Mouse (Mus musculus) gastrocnemius, postnatal 4 days (tissue): ENCODE results near the gene Cdca5. TPM values are rescaled to one million over a fixed set of nuclear protein-coding genes. Genes with fewer than 3 reads are reported as not detected.
A peak's percentile ranks its signal among the peaks of the same experiment; 100 is the strongest.
"Not testable (repeated sequence)": the region's sequence is repeated elsewhere in the genome, so short reads cannot be mapped to it uniquely, and the experiment has no call there.

Experiments
- DNase-seq, 2 experiments: peaks; one replicate each; pipeline ENCODE4 v3.0.0; 2021 to 2022; ENCODE audit warnings: low spot score in 2 of 2, mixed read lengths in 2 of 2
- total RNA-seq, 2 experiments: library from RNA; stranded (reverse); gene quantifications; 2 replicates each; pipeline ENCODE4 v1.2.3; 2021

The Cdca5 gene
- total RNA-seq, 2 experiments from 2014 or later = 7.7 to 8.1 TPM

- no peak for DNase-seq
These were observed 16.4 kb downstream of the Cdca5 start for GRCm38 (mm10) chr19:6101186-6101585.

DNA sequence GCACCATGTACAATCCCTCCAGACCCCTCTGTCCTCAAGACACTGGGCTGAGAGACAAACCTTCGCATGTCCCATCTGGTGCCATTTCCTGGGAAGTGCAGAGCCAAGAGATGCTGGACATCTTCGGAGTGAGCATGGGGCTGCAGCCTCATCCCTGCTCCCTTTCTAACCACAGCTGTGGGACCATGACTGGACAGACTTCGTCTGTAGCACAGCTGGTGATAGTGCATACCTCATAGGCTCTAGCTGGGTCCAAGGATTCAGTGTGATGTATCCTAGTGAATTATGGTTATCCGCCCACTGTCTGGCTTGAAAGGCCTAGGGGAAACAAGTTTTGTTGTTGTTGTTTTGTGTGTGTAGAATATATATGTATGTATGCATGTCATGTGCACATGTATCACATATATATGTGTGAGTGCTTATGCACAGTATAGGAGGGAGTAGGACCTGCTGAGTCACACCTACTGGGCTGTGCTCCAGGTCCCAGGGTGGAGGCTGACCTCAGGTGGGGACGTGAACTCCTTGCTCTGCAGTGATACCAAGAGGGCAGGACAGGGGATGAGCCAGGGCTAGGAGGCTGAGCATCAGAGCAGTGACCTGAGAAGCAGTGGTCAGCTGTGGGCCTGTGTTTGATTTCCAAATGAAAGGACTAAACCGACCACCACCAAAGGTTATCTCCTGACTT lies 17.5 kb downstream of the Cdca5 start:
- no peak for DNase-seq

DNA sequence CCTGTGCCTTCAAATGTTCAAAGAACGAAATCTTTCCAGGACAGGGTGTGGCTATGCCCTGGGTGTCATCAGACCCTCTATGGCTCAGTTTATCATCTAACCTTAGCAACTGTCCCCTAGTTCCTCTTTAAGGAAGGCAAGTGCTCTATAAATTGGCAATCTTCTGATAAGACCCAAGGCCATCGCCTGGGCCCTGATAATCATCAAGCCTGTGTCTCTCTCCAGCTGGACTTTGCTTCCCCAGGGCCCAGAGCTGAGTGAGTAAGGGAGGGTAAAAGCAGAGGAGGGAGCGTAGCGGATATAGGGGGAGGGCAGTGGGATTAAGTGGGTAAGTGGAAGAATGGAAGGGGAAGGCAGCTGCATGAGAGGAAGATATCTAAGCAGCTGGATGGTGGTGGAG lies 19.7 kb downstream of the Cdca5 start:
- DNase-seq = no peak

DNA sequence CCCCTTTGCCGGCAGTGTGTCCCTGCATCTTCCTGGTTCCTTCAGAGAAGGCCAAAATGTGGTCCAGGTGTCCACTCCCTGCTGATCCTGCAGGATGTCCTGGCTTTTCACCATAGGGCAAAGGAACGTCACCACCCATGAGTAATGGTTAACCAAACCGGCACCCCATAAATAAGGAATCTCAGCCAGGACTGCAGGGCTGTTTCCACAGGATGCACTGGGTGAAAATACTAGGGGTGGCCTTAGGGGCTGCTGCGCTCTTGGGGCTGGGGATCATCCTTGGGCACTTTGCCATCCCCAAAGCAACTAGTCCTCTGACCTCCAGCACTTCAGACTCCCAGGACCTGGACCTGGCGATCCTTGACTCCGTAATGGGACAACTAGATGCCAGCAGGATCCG lies 20.8 kb downstream of the Cdca5 start, which contains the start of gene Naaladl1:
Naaladl1 (plus strand) TSS at position 197 of the 400 bp plus-strand sequence.
- no peak for DNase-seq

GRCm38 (mm10) chr19:6113116-6113515 lies 28.3 kb downstream of the Cdca5 start:
- DNase-seq = no peak

DNA sequence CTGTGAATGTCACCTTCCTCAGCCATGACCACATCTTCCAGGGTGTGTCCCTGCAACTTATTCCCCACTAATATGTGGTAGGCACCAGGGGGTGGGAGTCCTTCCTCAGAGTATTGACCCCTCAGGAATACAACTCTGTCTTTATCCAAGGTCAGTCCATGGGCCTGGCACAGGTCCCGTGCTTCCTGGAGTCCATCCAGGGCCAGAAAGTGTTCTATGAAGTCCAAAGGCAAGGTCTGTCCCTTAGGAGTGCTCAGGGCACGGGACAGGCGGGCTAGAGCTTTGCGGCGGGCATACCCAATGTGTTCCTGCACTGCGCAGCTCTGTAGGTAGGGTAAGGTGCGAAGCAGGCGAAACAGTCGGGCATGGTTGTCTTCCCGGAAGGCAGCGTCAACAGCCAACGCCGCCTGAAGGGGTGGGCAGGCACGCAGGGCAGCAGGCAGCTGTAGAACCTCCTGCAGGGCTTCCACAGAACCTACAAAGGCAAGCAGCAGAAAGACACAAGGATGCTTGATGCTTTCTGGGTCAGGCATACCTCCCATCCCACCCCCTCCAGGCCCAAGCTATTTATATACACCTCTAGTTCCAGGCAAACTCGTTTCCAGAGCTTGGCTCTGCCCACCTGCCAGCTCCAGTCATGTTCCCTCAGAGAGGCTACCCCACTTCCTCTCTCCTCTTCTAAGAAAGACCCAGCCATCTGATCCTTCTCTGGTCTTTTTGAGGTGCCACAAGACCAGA lies 31.5 kb downstream of the Cdca5 start:
- no peak for DNase-seq

GRCm38 (mm10) chr19:6117346-6117985 lies 32.7 kb downstream of the Cdca5 start:
- DNase-seq = no peak

- DNase-seq = peak; percentile 65 to 87
These were observed 33.3 kb downstream of the Cdca5 start, which contains the start of gene Sac3d1 for GRCm38 (mm10) chr19:6117986-6118676. Sac3d1 (minus strand) TSS chr19:6118650.

- DNase-seq = no peak
These were observed 33.9 kb downstream of the Cdca5 start for GRCm38 (mm10) chr19:6118677-6119185.

DNA sequence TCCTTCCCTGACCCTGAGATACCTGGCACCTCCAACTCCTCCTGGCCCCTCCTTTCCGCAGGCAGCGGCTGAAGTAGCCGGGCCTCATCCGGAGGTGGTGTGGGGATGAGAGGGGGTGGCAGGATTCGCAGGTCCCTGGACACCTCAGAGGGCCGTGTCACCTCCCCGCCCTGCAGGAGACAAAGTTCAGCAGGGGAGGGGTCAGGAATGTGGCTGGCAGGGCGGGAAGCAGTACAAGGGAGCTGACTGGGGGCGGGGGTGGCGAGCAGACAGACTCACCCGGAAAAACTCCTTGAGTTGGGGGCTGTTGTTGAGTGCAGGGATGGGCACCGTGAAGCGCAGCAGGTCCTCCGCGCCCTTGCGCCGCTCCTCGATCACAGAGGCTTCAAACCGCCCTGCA lies 37.0 kb downstream of the Cdca5 start:
- no peak for DNase-seq

GRCm38 (mm10) chr19:6123330-6123729 lies 38.5 kb downstream of the Cdca5 start:
- no peak for DNase-seq

- DNase-seq = no peak
These were observed 40.1 kb downstream of the Cdca5 start for GRCm38 (mm10) chr19:6124898-6125297.

GRCm38 (mm10) chr19:6126289-6126688 lies 41.5 kb downstream of the Cdca5 start:
- DNase-seq = peak in 1 of 2 experiments; percentile 34

DNA sequence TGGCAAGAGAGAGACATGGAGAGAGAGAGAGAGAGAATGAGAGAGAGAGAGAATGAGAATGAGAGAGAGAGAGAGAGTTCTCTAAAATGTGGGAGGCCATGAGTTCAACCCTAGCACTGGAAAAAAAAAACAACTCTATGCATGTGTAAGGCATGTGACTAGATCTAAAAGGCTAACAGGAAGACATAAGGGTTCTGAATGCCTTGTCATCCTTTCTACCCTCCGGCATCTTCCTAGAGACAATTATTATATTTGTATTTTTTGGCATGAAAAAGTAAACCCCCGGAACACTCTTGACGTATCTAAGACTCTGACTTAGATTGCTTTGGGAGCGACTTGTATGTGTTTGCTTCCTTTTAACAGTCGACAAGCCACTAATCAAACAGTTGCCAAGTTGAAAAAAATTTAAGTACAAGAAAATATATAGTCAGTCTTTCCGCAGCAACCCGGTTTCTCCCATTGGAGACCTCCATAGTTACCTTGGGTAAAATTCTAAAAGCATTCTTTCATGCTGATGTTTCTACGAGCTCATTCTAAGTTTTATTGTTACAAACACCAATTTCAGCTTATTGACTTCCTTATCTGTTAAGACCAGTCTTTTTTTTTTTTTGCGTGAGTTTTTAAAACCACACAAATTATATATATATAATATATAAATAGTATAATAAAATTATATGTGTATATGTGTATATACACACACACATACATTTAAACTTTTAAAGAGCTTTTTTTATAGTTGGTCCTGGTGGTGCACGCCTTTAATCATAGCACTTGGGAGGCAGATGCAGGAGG lies 42.2 kb downstream of the Cdca5 start:
- DNase-seq = no peak

DNA sequence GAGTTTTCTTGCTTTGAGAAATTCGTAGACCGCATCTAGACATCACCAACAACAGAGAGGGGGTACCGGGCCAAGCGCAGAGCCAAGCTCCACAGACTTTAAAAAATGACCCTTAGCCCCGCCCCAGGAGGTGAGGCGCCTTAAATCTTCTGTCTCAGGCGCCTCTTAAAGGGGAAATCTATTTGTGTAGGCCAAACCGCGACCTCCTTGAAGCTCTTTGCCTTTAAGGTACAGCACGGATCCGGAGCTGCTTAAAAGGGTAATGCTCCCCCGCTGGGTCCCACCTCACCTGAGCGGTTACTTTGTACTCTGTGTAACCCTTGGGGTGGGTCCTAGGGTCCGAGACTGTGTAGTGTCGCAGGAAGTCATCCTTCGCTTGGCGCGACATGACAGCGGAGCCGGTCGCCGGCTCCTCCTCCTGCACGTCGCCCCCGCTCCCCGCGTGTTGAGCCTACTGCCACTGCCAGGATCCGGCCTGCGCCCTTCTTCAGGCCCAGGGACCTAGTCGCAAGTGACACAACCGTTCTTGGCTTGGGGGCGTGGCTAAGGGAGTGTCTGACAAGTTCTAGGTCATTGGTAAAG lies 43.1 kb downstream of the Cdca5 start, which contains the start of gene Snx15:
Snx15 (minus strand) TSS at position 545 of the 582 bp plus-strand sequence.
- peak; percentile 74 to 92 for DNase-seq

GRCm38 (mm10) chr19:6130414-6131128 lies 45.8 kb downstream of the Cdca5 start:
- DNase-seq = not testable (repeated sequence)

DNA sequence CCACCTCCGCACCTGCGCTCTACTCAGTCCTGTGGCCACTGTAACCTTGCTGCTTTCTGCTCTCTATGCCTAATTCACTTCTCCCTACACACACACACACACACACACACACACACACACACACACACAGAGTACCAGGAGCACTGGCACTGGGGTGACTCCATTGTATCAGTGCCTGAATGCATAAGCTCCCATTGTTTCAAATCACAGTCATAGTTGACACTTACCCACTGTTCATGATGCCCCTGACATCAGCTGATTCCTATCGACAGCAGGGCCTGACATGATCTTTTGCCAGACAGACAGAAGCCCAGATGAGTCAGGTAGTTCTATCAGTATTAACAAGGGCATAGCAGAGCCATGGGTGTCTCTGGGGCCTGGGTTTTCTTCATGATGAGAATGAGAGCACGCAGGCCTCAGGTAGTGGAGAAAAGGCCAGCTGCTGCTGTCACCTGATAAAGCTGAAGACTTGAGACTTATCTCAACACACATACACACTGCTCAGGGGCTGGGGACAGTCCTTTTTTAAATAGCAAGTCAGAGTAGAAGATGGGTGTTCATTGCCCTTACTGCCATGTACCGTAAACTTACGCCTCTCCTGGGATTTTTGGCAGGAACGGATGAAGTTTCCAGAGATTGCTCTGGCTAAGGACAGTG lies 47.5 kb downstream of the Cdca5 start:
- DNase-seq = no peak

DNA sequence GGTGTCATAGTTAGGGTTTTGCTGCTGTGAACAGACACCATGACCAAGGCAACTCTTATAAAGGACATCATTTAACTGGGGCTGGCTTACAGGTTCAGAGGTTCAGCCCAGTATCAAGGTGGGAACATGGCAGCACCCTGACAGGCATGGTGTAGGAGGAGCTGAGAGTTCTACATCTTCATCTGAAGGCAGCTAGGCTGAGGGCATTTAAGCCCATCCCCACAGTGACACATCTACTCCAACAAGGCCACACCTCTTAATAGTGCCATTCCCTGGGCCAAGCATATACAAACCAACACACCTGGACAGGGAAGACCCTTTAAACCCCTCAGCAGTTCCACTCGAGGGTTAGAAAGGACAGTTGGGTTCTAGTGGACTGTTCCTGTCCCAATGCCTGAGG lies 48.4 kb downstream of the Cdca5 start:
- DNase-seq = not testable (repeated sequence)

DNA sequence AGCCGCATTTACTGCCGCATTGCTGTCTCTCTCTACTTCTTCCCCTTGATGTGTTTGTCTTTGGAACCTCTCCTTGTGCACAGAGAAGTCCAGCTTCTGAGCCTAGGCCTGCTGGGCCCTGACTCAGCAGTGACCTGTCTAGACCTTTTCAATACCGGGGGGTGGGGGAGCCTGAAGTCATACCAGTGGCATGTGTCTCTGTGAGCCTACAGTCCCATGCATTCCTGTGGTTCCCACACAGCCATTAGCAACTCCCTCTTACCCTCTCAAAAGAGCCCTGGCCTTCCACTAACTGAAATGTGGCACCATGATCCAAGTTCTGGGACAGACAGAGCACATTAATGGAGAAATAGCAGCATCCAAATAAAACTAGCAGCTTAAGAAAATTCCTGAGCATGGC lies 51.6 kb downstream of the Cdca5 start:
- DNase-seq = no peak
